10 mouse cellular contexts compared by ENCODE assay signal in genomic region chr13:111788882-111789281, GRCm38 (mm10). TPM values are rescaled to one million over a fixed set of nuclear protein-coding genes. Genes with fewer than 3 reads are reported as not detected.
A peak's percentile ranks its signal among the peaks of the same experiment; 100 is the strongest.
DNase-seq lines count a peak whose midpoint lies in the region; ATAC-seq lines count a peak whose summit lies in the region.
"Had no signal": no experiment of that assay in that cellular context is flagged by ENCODE, and none has a peak within 500 bp of the region (broad histone marks: within the 10 kb centered on the region; RNA-seq: fewer than 3 reads in every experiment).

No protein-coding gene starts in this region.

- ATAC-seq in kidney, embryonic 15.5 days (replicated peaks; ENCODE audit: low FRiP score), result peak; percentile 22; the same call in 1 of the 2 replicates
- ATAC-seq in erythroblast, adult 5-6 weeks (replicated peaks; ENCODE audit: low FRiP score, poor library complexity, severe bottlenecking), result peak; percentile 5; the same call in 1 of the 2 replicates
- ATAC-seq in megakaryocyte-erythroid progenitor cell, adult 5-6 weeks (replicated peaks; ENCODE audit: low FRiP score, low TSS enrichment, poor library complexity, severe bottlenecking), result 0 out of 2 replicates have a peak, but pooled peaks have one; percentile 6

- WGBS in kidney, embryonic 15.5 days, result 45% methylated on average over 9 of the region's 9 CpGs

- H3K27me3 ChIP-seq in kidney, embryonic 15.5 days, result no peaks in the 10 kb centered on the region

- H3K9me3 ChIP-seq in kidney, embryonic 15.5 days (replicated peaks), result no peaks in the 10 kb centered on the region

- no peak overlapping the region for H3K9ac ChIP-seq in kidney, embryonic 15.5 days
- H3K9ac ChIP-seq: forebrain, postnatal 0 days had no signal

- DNase-seq in adrenal gland, adult 2 months, result peak; percentile 26
- no peak for DNase-seq in adrenal gland, postnatal 10 days
- no peak for DNase-seq in kidney, postnatal 4 days
- no peak for DNase-seq in urinary bladder, adult 2 months (ENCODE audit: low spot score)
- DNase-seq in left cerebral cortex, postnatal 36 days (ENCODE audit: low spot score in 2 of 2), result no peak

- peak overlapping the region; percentile 66 for H3K27ac ChIP-seq in kidney, embryonic 15.5 days
- H3K27ac ChIP-seq: layer of hippocampus, adult 2 months had no signal

- H3K4me1 ChIP-seq in kidney, embryonic 15.5 days, result peaks cover 73% of the 10 kb centered on the region

- intact Hi-C loops in left cerebral cortex, postnatal 36 days (cut with DNase I), result loop anchor here (2.0 kb wide), 1 partner anchor 470 kb away; no protein-coding TSS in a partner anchor

- no peaks in the 10 kb centered on the region for H3K36me3 ChIP-seq in kidney, embryonic 15.5 days

- H3K4me2 ChIP-seq in kidney, embryonic 15.5 days, result peak overlapping the region; percentile 38

- H3K4me3 ChIP-seq in kidney, embryonic 15.5 days (replicated peaks), result no peak overlapping the region
- H3K4me3 ChIP-seq: layer of hippocampus, adult 2 months had no signal

RNA-seq across cellular contexts. Expression of gene Map3k1, which starts 19.9 kb away (rescaled TPM):
- total RNA-seq in adrenal gland, adult 2 months (2021), result 10 to 100 TPM; 49.1 to 64.9 TPM
- 8.3 and 8.8 TPM in 2 replicates for polyA plus RNA-seq in adrenal gland, adult 2 months (2012; rRNA removed)
- total RNA-seq in adrenal gland, postnatal 10 days (2021), result 10 to 100 TPM; 51.1 to 81.1 TPM
- polyA plus RNA-seq in kidney, embryonic 15.5 days (2015; fragmentation: Nextera tagmentation; extraction: Ambion mirVana), result 27.2 and 29.8 TPM in 2 replicates
- 29.0 and 36.7 TPM in 2 replicates for total RNA-seq in erythroblast, adult 5-6 weeks (2015; ENCODE audit: low replicate concordance)
- total RNA-seq in erythroblast, adult 5-6 weeks (2017; ENCODE audit: low replicate concordance), result 40.0 and 79.6 TPM in 2 replicates
- total RNA-seq in megakaryocyte-erythroid progenitor cell, adult 5-6 weeks (2014; fragmentation: Nextera tagmentation), result 12.2 and 13.6 TPM in 2 replicates
- total RNA-seq in megakaryocyte-erythroid progenitor cell, adult 5-6 weeks (2017), result 10.7 and 36.0 TPM in 2 replicates
- 19.8 and 23.9 TPM in 2 replicates for polyA plus RNA-seq in urinary bladder, adult 2 months (2012; rRNA removed)
- total RNA-seq in left cerebral cortex, postnatal 36 days (2021), result 10 to 100 TPM in 1 of 2 experiments, 1 to 10 TPM in 1; 8.3 to 13.1 TPM
